Mouse (Mus musculus): ENCODE measurements around the gene Pip5k1b.

Pip5k1b gene

GRCm38 (mm10) chr19:24518384-24518783 lies 37.3 kb downstream of the Pip5k1b start:
- DNase-seq (ENCODE audit: low spot score in 2 of 2): no peak

DNA sequence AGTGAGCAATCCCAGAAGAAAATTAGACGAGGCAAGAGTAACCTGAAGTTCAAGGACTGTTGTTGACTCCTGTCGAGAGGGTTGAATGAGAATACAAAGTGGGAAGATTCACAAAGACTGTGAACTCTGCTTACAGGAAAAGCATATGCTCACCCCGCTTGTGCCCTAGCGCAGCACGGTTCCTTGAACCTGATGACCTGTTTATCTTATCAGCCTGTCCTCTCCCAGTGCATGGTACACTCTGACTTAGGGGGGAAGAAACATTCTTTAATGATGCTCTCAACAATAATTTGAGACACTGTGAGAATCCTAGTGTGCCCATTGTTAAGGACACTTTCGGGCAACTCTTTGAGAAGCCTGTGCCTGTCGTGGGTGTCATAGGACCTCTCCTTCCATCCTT lies 38.6 kb downstream of the Pip5k1b start:
- no peak for DNase-seq (ENCODE audit: low spot score in 2 of 2)

DNA sequence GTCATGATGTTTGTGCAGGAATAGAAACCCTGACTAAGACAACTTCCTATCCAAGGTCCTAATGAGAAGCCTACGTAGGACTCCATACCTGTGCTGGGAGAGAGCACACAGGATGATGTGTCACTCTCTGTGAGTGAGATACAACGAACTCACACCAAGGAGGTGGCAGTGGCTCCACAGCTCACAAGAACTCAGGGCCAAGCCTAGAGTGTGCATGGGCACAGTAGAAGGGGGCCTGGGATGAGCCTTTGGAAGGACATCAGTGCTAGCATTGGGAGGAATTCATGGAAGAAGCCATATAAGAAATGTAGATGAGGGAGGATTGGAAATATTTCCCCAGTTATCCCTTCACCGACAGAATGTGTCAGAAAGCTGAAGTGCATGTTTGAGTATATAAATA lies 39.7 kb downstream of the Pip5k1b start:
- DNase-seq (ENCODE audit: low spot score in 2 of 2): no peak

- no peak for DNase-seq (ENCODE audit: low spot score in 2 of 2)
Measured at GRCm38 (mm10) chr19:24514661-24515642, 40.7 kb downstream of the Pip5k1b start.

GRCm38 (mm10) chr19:24513105-24513843 lies 42.4 kb downstream of the Pip5k1b start:
- DNase-seq (ENCODE audit: low spot score in 2 of 2): peak; percentile 74 to 84

GRCm38 (mm10) chr19:24511939-24512338 lies 43.7 kb downstream of the Pip5k1b start:
- no peak for DNase-seq (ENCODE audit: low spot score in 2 of 2)

DNA sequence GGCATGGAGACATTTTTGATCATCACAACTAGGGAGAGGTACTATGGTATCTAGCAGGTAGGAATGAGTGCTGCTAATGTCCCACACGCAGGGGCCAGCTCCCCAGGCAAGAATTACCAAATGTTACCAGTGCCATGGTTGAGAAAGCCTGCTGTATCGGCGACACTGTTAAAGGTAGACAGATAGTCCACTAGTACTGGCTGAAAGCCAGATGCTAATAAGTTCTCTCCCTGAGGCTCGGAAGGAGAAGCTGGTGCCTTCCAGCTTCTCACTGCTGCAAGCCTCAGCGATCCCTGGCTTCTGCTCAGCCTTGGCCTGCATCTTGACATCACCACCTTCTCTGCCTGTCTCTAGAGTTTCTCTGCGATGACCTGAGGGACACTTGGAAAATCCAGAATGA lies 46.3 kb downstream of the Pip5k1b start:
- DNase-seq (ENCODE audit: low spot score in 2 of 2): no peak

- no peak for DNase-seq (ENCODE audit: low spot score in 2 of 2)
Measured at GRCm38 (mm10) chr19:24508087-24508767, 47.4 kb downstream of the Pip5k1b start.

DNA sequence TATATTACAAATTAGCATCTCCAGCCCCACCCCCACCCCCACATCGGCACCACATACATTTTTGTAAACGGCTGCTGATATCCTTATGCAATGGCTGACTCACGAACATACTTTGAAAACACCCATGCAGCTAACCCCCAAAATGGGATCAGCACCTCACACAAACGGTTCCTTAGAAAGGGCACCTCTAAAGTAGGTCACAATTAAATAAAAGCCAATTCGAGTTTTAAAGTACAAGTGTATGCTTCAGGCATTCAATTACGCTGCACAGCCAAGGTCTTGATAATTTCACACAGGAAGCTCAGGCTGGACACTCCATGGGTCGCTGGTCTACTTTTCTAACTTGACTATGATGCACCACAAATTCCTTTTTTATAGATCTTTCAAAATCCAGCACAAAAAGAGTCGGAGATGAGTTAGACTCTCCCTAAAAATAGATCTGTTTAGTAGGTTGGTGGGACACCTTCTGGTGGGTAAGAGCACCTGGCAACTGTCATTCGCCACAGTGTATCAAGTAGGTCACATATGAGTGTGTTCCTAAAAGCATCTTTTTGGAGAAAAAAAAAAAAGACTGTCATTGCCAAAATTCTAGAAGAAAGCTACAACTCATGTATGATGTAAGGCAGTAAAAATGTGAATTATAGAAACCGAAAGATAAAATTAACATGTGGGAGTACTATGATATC lies 52.8 kb downstream of the Pip5k1b start:
- no peak for DNase-seq (ENCODE audit: low spot score in 2 of 2)

DNA sequence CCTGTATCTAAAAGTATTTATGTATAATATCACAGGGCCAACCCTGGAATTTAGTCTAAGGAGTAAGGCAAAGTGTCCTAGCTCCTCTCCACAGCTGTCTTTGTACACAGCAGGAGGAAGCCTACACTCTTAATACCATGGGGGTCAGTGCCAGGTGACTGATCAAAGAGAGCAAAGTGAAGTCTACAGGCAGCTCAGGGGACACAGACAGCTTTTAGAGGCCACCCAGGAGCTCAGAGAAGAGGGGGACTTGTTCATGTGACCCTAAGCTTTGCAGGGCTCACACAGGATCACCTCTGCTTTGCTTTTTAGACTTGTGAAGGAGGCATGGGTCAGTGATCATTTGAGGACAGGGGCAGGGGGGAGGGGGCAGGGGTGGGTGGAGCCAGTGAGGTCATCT lies 54.1 kb downstream of the Pip5k1b start:
- no peak for DNase-seq (ENCODE audit: low spot score in 2 of 2)

DNA sequence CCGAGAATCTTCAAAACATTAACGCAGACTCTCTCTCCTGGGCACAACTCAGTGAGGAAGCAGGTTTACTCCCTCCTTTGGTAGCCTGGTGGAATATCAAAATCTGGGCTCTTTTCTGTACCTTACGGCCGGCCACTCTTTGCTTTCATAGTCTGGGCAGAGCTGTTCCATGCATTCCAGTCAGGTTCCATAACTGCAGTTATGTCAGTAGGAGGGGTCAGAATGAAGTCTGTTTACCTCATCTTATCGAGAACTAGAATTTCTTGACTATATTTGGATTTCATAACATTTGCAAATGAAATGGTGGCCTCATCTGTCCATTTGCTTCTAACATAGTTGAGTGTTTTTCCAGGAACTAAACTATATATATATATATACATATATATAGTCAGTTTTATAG lies 55.2 kb downstream of the Pip5k1b start:
- no peak for DNase-seq (ENCODE audit: low spot score in 2 of 2)

GRCm38 (mm10) chr19:24499291-24499690 lies 56.4 kb downstream of the Pip5k1b start:
- no peak for DNase-seq (ENCODE audit: low spot score in 2 of 2)

- no peak for DNase-seq (ENCODE audit: low spot score in 2 of 2)
Measured at GRCm38 (mm10) chr19:24493887-24494286, 61.8 kb downstream of the Pip5k1b start.

GRCm38 (mm10) chr19:24491824-24492223 lies 63.8 kb downstream of the Pip5k1b start:
- DNase-seq (ENCODE audit: low spot score in 2 of 2): no peak

GRCm38 (mm10) chr19:24490275-24490674 lies 65.4 kb downstream of the Pip5k1b start:
- no peak for DNase-seq (ENCODE audit: low spot score in 2 of 2)

DNA sequence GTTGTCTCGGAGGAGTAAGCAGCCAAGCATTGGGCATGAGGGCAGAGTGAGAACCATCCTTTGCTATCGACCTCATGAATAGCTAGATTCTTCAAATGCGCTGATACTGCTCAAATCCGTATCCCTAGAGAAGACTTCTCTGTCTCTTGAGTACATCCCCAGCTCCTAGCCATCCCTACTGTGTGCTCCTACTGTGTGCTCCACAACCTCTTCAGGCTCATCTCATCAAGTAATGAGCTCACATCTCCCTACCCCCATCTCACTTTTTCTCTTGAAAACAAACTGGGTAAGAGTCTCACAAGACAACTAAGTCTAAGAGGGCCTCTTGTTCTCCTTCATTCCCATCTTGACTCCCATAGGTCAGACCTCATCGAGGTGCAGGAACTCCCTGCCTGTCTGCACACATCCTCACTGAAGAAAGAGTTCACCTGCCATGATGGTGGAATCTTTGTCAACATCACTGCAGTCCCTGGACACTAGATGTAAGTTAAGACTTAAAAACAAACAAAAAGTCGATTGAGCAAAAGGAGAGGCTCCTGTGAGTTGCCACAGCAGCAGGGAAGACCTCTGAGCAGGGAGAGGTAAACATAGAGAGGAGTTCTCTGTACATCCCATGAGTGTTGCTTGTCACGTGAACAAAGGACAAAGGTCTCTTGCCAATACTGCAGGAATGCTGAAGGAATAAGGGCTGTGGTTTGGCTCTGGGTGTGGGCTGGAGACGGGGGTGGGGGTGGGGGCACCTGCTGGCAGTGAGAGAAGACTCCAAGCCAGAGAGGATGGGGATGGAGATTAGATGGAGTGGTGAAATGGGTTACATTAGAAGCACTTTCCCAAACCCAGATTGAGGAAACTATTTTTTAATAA lies 69.0 kb downstream of the Pip5k1b start:
- DNase-seq (ENCODE audit: low spot score in 2 of 2): no peak

GRCm38 (mm10) chr19:24484612-24485194 lies 71.0 kb downstream of the Pip5k1b start:
- no peak for DNase-seq (ENCODE audit: low spot score in 2 of 2)

GRCm38 (mm10) chr19:24480916-24481315 lies 74.8 kb downstream of the Pip5k1b start:
- DNase-seq (ENCODE audit: low spot score in 2 of 2): no peak

DNA sequence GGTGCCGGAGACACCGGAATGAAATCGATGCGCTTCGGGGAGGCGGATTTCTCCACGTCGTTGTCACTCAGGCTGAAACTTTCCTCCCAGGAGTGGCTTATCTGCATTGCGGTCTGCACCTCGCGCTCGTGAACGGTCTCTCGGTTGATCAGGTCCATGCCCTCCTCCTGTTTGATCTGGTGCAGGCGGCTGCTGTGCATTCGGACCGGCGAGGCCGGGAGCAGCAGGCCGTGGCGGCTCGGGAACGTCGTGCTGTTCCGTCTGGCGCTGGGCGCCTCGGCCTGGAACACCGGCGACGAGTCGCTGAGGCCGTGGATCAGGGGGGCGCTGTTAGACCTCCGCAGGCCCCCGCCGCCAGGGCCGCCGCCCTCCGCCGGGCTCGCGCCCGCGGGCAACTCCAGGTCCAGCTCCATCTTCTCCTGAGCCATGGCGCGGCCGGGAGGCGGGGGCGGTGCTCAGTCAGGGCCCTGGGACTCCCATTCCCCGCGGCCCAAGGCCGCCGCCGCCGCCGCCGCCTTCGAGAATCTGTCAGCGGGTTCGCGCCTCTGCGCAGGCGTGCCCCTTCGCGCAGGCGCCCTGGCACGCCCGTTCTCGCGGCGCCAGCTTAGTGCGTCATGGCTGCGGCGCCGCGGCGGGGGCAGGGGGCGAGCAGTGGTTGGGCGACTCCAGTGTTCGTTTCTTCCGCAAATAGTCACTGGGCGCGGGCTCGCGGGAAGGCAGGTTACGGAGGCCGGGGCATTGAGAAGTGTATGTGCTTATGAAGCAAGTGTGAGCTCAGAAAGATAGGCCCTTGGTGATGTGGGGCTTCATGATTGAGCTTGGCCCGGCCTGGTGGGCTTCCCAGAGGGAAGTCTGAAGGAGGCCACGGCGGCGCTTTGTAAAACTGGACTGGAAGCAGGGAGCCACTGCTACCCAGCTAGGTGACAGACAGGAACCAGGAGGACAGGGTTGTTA lies 78.5 kb downstream of the Pip5k1b start, which contains the start of gene Fam122a:
Fam122a (minus strand) TSS at position 428 of the 954 bp plus-strand sequence.
- peak; percentile 87 to 93 for DNase-seq (ENCODE audit: low spot score in 2 of 2)
